Mouse (Mus musculus) Patski (cell line): ENCODE results near the gene Pax4. TPM values are rescaled to one million over a fixed set of nuclear protein-coding genes. Genes with fewer than 3 reads are reported as not detected.

Experiments used
- ATAC-seq: fragments of 100-300 bp; one replicate; pipeline ENCODE4 v1.8.0; 2021
- CTCF ChIA-PET: fragments of 350-600 bp; sonication (Branson Sonifier 250); formaldehyde crosslinking; loops from one replicate; lab custom pipeline; 2022; ENCODE audit warnings: inconsistent platforms; lab: Charles Lee
- POLR2A ChIA-PET: fragments of 350-600 bp; sonication (Branson Sonifier 250); formaldehyde crosslinking; loops from one replicate; lab custom pipeline; 2022; ENCODE audit warnings: antibody characterized with exemption, inconsistent platforms; lab: Charles Lee
- DNase-seq: peaks from one replicate; pipeline ENCODE4 v3.0.0-alpha.2; 2011; ENCODE audit warnings: low read depth, low spot score
- H3K27me3 ChIP-seq: fragments of 371-371 bp; one replicate; pipeline ENCODE4 v1.5.1; 2021
- CTCF ChIP-seq: fragments of 100-300 bp; IDR thresholded peaks from one replicate; pipeline ENCODE4 v1.5.1; 2021
- in situ Hi-C: fragments of 300-500 bp; cut with MboI; formaldehyde crosslinking; loops from 3 replicates; pipeline ENCODE4 v1.11.1; 2018; ENCODE audit warnings: low pct_unique_long_range_greater_than_20kb, mixed read lengths
- polyA plus RNA-seq: library from polyadenylated mRNA; unstranded; gene quantifications from one replicate; pipeline ENCODE4 v1.2.3, GENCODE M21; 2021

Pax4 gene
- polyA plus RNA-seq, 1 experiment from 2014 or later, result not detected

- DNase-seq (no peak), ATAC-seq (no peak)
- in situ Hi-C loops, result loop anchor here (10.0 kb wide), 1 partner anchor 735 kb away; no protein-coding TSS in a partner anchor
- peak; percentile 23 for TF ChIP-seq CTCF
- H3K27me3 ChIP-seq, result peaks cover 12% of the 10 kb centered on the region
- POLR2A ChIA-PET, result interaction anchor here (0.6 kb wide), 1 partner anchor 97 kb away, joined by 3 read pairs; no protein-coding TSS in a partner anchor
- CTCF ChIA-PET, result no interaction called here
These were observed 49.4 kb downstream of the Pax4 start for GRCm38 (mm10) chr6:28399791-28400190.

- ChIA-PET CTCF (no interaction called here), POLR2A (no interaction called here)
- TF ChIP-seq CTCF, result no peak
- ATAC-seq (no peak), DNase-seq (no peak)
- peaks cover 12% of the 10 kb centered on the region for H3K27me3 ChIP-seq
- in situ Hi-C loops, result loop anchor here (10.0 kb wide), 1 partner anchor 734 kb away; no protein-coding TSS in a partner anchor
These were observed 50.4 kb downstream of the Pax4 start for GRCm38 (mm10) chr6:28398726-28399125.

GRCm38 (mm10) chr6:28397681-28398203 is 51.4 kb downstream of the Pax4 start, which contains the start of gene Zfp800:
Gene Zfp800, minus strand, starts transcription at chr6:28398005.
- POLR2A ChIA-PET, result no interaction called here
- ATAC-seq, result no peak
- DNase-seq, result no peak
- TF ChIP-seq CTCF, result no peak
- CTCF ChIA-PET, result no interaction called here
- H3K27me3 ChIP-seq, result peaks cover 12% of the 10 kb centered on the region
- in situ Hi-C loops, result loop anchor here (10.0 kb wide), 1 partner anchor 733 kb away; no protein-coding TSS in a partner anchor

GRCm38 (mm10) chr6:28396853-28397457 is 52.2 kb downstream of the Pax4 start:
- in situ Hi-C loops, result loop anchor here (10.0 kb wide), 1 partner anchor 732 kb away; no protein-coding TSS in a partner anchor
- DNase-seq, result no peak
- ChIA-PET POLR2A (no interaction called here), CTCF (interaction anchor here (1.9 kb wide), 1 partner anchor 11 kb away, joined by 4 read pairs; no protein-coding TSS in a partner anchor)
- ATAC-seq, result no peak
- H3K27me3 ChIP-seq, result peaks cover 12% of the 10 kb centered on the region
- TF ChIP-seq CTCF, result no peak

- POLR2A ChIA-PET, result no interaction called here
- CTCF ChIA-PET, result interaction anchor here (1.9 kb wide), 1 partner anchor 10 kb away, joined by 4 read pairs; no protein-coding TSS in a partner anchor
- no peak for DNase-seq
- in situ Hi-C loops, result loop anchor here (10.0 kb wide), 1 partner anchor 731 kb away; no protein-coding TSS in a partner anchor
- H3K27me3 ChIP-seq, result peaks cover 12% of the 10 kb centered on the region
- TF ChIP-seq CTCF, result no peak
- ATAC-seq, result no peak
These were observed 52.9 kb downstream of the Pax4 start for GRCm38 (mm10) chr6:28396051-28396852.

Other genes with a start within 250 kb of the Pax4 start
- gene Zfp800, start 51.3 kb downstream of the Pax4 start, polyA plus RNA-seq, result 20.2 TPM
- 187 TPM for gene Arf5, start 25.8 kb downstream of the Pax4 start, polyA plus RNA-seq
- not detected for gene Fscn3, start 21.6 kb downstream of the Pax4 start, polyA plus RNA-seq
- 17.8 TPM for gene Gcc1, start 21.0 kb downstream of the Pax4 start, polyA plus RNA-seq
- 107 TPM for gene Snd1, start 25.8 kb upstream of the Pax4 start, polyA plus RNA-seq